Mouse (Mus musculus): ENCODE data around the gene Fam217b. TPM values are rescaled to one million over a fixed set of nuclear protein-coding genes. Genes with fewer than 3 reads are reported as not detected.
A peak's percentile ranks its signal among the peaks of the same experiment; 100 is the strongest.

The Fam217b gene
- polyA plus RNA-seq, 1 experiment from 2014 or later, result 6.2 TPM

DNA sequence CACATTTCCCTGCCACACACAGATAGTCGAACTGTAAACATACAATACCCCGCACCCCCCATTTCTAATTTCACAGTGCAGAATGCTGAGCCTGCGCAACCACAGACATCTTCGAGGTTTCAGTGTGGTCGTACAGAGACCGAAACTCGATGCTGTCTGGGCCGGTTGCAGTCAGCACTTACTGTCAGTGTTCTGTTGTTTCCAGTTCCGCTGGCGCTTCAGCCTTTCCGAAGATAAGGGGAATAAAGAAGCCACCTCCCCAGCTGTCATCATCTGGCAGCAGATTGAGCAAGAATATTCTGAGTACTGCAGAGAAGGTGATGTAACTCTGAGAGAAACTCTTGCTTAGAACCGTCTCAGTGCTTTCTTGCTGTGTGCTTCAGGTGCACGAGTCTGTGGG lies 2.1 kb downstream of the Fam217b start:
- peaks cover 6% of the 10 kb centered on the region for H3K27me3 ChIP-seq (replicated peaks; ENCODE audit: control insufficient read depth, insufficient read depth, low read length)
- no peaks in the 10 kb centered on the region for H3K9me3 ChIP-seq (ENCODE audit: control insufficient read depth, low read length)
- no peak overlapping the region for H3K4me2 ChIP-seq (ENCODE audit: low read length)
- 81% methylated on average over 13 of the region's 13 CpGs for WGBS
- no peak overlapping the region for H3K4me3 ChIP-seq (replicated peaks; ENCODE audit: low read length)
- ATAC-seq, result no peak
- H3K36me3 ChIP-seq (ENCODE audit: control insufficient read depth, insufficient read depth), result no peaks in the 10 kb centered on the region
- no peak overlapping the region for H3K27ac ChIP-seq (ENCODE audit: low read length)
- peaks cover 16% of the 10 kb centered on the region for H3K4me1 ChIP-seq (replicated peaks; ENCODE audit: control insufficient read depth, insufficient read depth, low read length)
- no peak overlapping the region for H3K9ac ChIP-seq (replicated peaks; ENCODE audit: low read depth, low read length)

DNA sequence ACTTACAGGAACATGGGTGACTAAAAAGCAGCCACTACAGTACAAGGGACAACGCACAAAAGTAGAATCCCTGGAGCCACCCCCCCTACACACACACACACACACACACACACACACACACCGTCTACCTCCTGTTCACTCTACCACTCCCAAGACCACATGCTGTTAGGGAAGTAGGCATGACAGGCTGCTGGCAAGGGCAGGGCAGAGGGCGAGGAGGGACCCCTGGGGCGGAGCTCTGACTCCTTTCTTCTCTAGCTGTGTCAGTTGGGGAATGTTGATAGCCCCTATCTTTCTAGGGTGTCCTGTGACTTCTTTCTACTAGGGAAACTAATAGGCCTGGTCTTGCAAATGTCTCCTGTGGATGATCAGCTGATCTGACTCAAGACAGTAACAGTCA lies 2.6 kb downstream of the Fam217b start:
- H3K4me2 ChIP-seq (ENCODE audit: low read length), result no peak overlapping the region
- peaks cover 16% of the 10 kb centered on the region for H3K4me1 ChIP-seq (replicated peaks; ENCODE audit: control insufficient read depth, insufficient read depth, low read length)
- no peaks in the 10 kb centered on the region for H3K9me3 ChIP-seq (ENCODE audit: control insufficient read depth, low read length)
- H3K4me3 ChIP-seq (replicated peaks; ENCODE audit: low read length), result no peak overlapping the region
- H3K9ac ChIP-seq (replicated peaks; ENCODE audit: low read depth, low read length), result no peak overlapping the region
- 78% methylated on average over 4 of the region's 4 CpGs for WGBS
- H3K36me3 ChIP-seq (ENCODE audit: control insufficient read depth, insufficient read depth), result no peaks in the 10 kb centered on the region
- H3K27ac ChIP-seq (ENCODE audit: low read length), result no peak overlapping the region
- no peak for ATAC-seq
- H3K27me3 ChIP-seq (replicated peaks; ENCODE audit: control insufficient read depth, insufficient read depth, low read length), result peaks cover 6% of the 10 kb centered on the region

DNA sequence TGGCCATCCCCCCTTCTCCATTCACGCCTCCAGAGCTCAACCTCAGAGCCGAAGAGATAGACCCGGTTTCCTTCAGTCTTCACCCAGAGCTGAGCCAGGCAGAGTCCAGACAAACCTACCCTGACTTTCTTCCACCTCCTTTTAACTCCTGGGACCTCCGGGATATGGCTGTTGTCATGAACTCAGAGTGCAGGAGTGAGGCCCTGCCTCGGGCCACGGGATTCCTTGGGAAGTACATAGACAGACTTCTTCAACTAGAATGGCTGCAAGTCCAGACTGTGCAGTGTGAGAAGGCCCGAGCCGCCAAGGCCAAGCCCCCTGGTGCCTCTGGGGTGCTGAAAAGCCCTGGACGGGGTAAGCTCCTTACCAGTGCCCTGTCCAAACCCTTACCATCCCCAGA lies 6.3 kb downstream of the Fam217b start:
- Histone ChIP-seq H3K4me2 (ENCODE audit: low read length) (no peak overlapping the region), H3K9ac (replicated peaks; ENCODE audit: low read depth, low read length) (no peak overlapping the region), H3K4me3 (replicated peaks; ENCODE audit: low read length) (no peak overlapping the region), H3K9me3 (ENCODE audit: control insufficient read depth, low read length) (no peaks in the 10 kb centered on the region), H3K27me3 (replicated peaks; ENCODE audit: control insufficient read depth, insufficient read depth, low read length) (no peaks in the 10 kb centered on the region), H3K27ac (ENCODE audit: low read length) (no peak overlapping the region), H3K4me1 (replicated peaks; ENCODE audit: control insufficient read depth, insufficient read depth, low read length) (no peaks in the 10 kb centered on the region), H3K36me3 (ENCODE audit: control insufficient read depth, insufficient read depth) (no peaks in the 10 kb centered on the region)
- no peak for ATAC-seq
- WGBS, result 84% methylated on average over 9 of the region's 9 CpGs

DNA sequence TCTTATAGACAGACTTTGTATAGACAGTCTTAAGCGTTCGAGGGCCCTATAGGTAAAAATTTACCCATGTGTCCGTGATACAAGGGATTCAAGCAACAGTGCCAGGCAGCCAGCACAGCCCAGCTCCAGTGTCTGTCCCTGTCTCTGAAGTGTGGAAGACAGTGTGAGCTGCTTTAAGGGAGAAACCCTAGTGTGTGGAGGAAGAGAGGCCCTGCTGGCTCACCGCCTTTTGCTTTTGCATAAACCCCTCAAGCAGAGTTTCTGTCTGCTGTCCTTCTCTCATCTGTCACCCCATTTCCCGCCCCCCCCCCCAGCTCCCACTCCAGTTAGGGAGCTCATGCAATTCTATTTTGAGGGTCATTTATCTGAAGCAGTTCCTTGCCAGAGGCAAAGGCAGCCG lies 7.3 kb downstream of the Fam217b start:
- WGBS, result 57% methylated on average over 6 of the region's 6 CpGs
- no peak overlapping the region for H3K4me2 ChIP-seq (ENCODE audit: low read length)
- no peaks in the 10 kb centered on the region for H3K27me3 ChIP-seq (replicated peaks; ENCODE audit: control insufficient read depth, insufficient read depth, low read length)
- peak; percentile 22; the same call in 1 of the 2 replicates for ATAC-seq
- H3K36me3 ChIP-seq (ENCODE audit: control insufficient read depth, insufficient read depth), result no peaks in the 10 kb centered on the region
- H3K4me3 ChIP-seq (replicated peaks; ENCODE audit: low read length), result no peak overlapping the region
- H3K4me1 ChIP-seq (replicated peaks; ENCODE audit: control insufficient read depth, insufficient read depth, low read length), result no peaks in the 10 kb centered on the region; the same call in 1 of the 2 replicates
- no peak overlapping the region for H3K9ac ChIP-seq (replicated peaks; ENCODE audit: low read depth, low read length)
- no peak overlapping the region for H3K27ac ChIP-seq (ENCODE audit: low read length)
- H3K9me3 ChIP-seq (ENCODE audit: control insufficient read depth, low read length), result no peaks in the 10 kb centered on the region

DNA sequence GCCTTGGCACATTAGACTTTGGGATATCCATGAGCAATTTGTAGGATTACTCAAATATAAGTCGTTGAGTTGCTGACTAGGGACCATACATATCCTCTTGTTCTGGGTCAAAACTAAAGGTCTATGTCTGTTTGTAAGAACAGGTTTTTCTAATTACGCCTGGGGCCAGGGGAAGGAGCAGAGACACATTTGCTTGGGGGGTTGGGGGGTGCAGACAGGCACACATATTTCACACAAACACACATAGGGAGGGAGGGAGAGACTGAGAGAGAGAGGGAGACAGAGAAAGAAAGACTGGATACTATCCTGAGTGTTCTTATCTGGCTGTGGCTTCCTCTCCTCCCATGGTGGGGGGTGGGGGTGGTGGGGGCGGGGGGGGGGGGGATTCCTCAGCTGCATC lies 7.9 kb downstream of the Fam217b start:
- Histone ChIP-seq H3K4me2 (ENCODE audit: low read length) (no peak overlapping the region), H3K4me3 (replicated peaks; ENCODE audit: low read length) (no peak overlapping the region), H3K27me3 (replicated peaks; ENCODE audit: control insufficient read depth, insufficient read depth, low read length) (no peaks in the 10 kb centered on the region), H3K4me1 (replicated peaks; ENCODE audit: control insufficient read depth, insufficient read depth, low read length) (no peaks in the 10 kb centered on the region; the same call in 1 of the 2 replicates), H3K9me3 (ENCODE audit: control insufficient read depth, low read length) (no peaks in the 10 kb centered on the region), H3K36me3 (ENCODE audit: control insufficient read depth, insufficient read depth) (no peaks in the 10 kb centered on the region), H3K27ac (ENCODE audit: low read length) (no peak overlapping the region), H3K9ac (replicated peaks; ENCODE audit: low read depth, low read length) (no peak overlapping the region)
- ATAC-seq, result no peak
- WGBS, result 46% methylated on average over 3 of the region's 3 CpGs

DNA sequence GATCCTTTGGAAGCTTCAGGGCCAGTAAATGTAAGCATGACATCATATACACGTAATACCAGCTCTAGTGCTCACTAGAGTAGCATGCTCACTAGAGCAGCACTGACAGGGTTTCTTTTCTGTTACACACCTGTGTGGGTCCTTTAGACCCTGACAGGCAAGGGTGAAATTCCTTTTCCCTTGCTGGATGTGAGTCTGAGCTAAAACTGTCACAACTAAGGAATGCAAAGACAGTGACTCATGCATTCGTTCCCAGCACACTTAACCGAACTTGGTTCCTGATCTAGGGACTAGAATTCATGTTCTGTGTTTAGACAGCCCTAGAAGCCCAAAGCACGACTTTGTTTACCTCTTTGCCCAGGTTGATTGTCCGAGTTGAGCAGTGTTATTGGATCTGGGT lies 8.9 kb downstream of the Fam217b start:
- Histone ChIP-seq H3K27ac (ENCODE audit: low read length) (no peak overlapping the region), H3K27me3 (replicated peaks; ENCODE audit: control insufficient read depth, insufficient read depth, low read length) (no peaks in the 10 kb centered on the region), H3K4me1 (replicated peaks; ENCODE audit: control insufficient read depth, insufficient read depth, low read length) (no peaks in the 10 kb centered on the region; the same call in 1 of the 2 replicates), H3K9me3 (ENCODE audit: control insufficient read depth, low read length) (no peaks in the 10 kb centered on the region), H3K36me3 (ENCODE audit: control insufficient read depth, insufficient read depth) (no peaks in the 10 kb centered on the region), H3K4me2 (ENCODE audit: low read length) (no peak overlapping the region), H3K9ac (replicated peaks; ENCODE audit: low read depth, low read length) (no peak overlapping the region), H3K4me3 (replicated peaks; ENCODE audit: low read length) (no peak overlapping the region)
- WGBS, result 79% methylated on average over 5 of the region's 5 CpGs
- no peak for ATAC-seq

DNA sequence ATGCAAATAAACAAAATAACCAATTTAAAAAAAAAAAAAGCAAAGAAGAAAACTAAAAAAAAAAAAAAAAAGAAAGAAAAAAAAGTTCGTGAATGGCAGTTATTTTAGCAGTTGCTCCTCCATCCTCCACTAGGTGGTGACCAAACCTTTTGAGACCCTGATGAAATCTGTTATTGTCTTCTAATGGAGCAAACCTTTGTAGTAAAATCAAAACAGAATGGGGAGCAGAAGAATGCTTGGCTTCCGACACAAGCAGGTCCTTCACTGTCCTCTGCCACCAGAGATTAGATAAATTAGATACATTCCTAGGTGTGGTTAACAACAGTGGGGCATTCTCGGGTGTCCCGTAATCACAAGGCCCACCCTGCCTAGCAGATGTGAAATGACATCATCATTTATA lies 11.9 kb downstream of the Fam217b start:
- Histone ChIP-seq H3K36me3 (ENCODE audit: control insufficient read depth, insufficient read depth) (no peaks in the 10 kb centered on the region), H3K9ac (replicated peaks; ENCODE audit: low read depth, low read length) (no peak overlapping the region), H3K4me3 (replicated peaks; ENCODE audit: low read length) (no peak overlapping the region), H3K4me2 (ENCODE audit: low read length) (no peak overlapping the region), H3K27ac (ENCODE audit: low read length) (no peak overlapping the region), H3K27me3 (replicated peaks; ENCODE audit: control insufficient read depth, insufficient read depth, low read length) (no peaks in the 10 kb centered on the region), H3K9me3 (ENCODE audit: control insufficient read depth, low read length) (no peaks in the 10 kb centered on the region), H3K4me1 (replicated peaks; ENCODE audit: control insufficient read depth, insufficient read depth, low read length) (no peaks in the 10 kb centered on the region; the same call in 1 of the 2 replicates)
- WGBS, result 40% methylated on average over 4 of the region's 4 CpGs
- ATAC-seq, result no peak

DNA sequence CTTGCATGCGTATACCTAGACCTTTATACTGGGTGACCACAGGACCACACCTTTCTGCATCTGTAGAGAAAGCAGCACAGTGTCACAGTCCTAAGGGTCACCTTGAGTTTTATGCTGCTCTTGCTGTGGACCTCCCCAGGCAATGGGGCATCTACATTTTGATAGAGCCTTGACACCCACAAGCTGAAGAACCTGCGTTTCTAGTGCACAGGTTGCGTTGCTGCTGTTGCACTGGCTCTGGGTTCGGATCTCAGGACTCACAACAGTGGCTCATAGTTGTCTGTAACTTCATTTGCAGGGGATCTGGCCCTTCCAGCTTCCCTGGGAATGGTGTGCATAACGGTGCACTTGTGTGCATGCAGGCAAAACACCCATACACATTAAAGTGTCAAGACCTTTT lies 12.9 kb downstream of the Fam217b start:
- H3K27me3 ChIP-seq (replicated peaks; ENCODE audit: control insufficient read depth, insufficient read depth, low read length), result no peaks in the 10 kb centered on the region
- no peak overlapping the region for H3K9ac ChIP-seq (replicated peaks; ENCODE audit: low read depth, low read length)
- H3K4me3 ChIP-seq (replicated peaks; ENCODE audit: low read length), result no peak overlapping the region
- H3K36me3 ChIP-seq (ENCODE audit: control insufficient read depth, insufficient read depth), result no peaks in the 10 kb centered on the region
- ATAC-seq, result no peak
- H3K9me3 ChIP-seq (ENCODE audit: control insufficient read depth, low read length), result no peaks in the 10 kb centered on the region
- WGBS, result 88% methylated on average over 5 of the region's 5 CpGs
- no peaks in the 10 kb centered on the region; the same call in 1 of the 2 replicates for H3K4me1 ChIP-seq (replicated peaks; ENCODE audit: control insufficient read depth, insufficient read depth, low read length)
- no peak overlapping the region for H3K27ac ChIP-seq (ENCODE audit: low read length)
- H3K4me2 ChIP-seq (ENCODE audit: low read length), result no peak overlapping the region

DNA sequence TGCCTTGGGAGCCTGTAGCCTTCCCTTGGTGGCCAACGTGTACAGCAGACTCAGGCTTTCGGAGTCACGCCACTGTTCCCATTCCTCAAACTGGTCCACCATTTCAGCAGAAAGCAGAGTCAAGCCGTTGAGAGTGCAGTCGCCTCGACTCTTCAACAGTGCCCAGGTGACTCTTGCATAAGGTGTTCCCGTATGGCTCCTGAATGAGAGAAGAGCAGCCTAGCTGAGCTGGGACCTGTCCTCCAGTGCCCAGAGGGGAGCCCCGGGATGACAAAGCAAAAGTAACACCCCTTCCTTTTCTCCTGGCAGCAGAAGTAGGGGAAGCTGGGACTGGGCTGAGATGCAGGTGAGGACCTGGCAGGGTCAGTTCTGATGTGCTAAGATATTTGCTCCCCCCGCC lies 13.9 kb downstream of the Fam217b start:
- 82% methylated on average over 9 of the region's 9 CpGs for WGBS
- ATAC-seq, result no peak
- Histone ChIP-seq H3K4me2 (ENCODE audit: low read length) (no peak overlapping the region), H3K27me3 (replicated peaks; ENCODE audit: control insufficient read depth, insufficient read depth, low read length) (no peaks in the 10 kb centered on the region), H3K36me3 (ENCODE audit: control insufficient read depth, insufficient read depth) (no peaks in the 10 kb centered on the region), H3K9me3 (ENCODE audit: control insufficient read depth, low read length) (no peaks in the 10 kb centered on the region), H3K4me3 (replicated peaks; ENCODE audit: low read length) (no peak overlapping the region), H3K9ac (replicated peaks; ENCODE audit: low read depth, low read length) (no peak overlapping the region), H3K4me1 (replicated peaks; ENCODE audit: control insufficient read depth, insufficient read depth, low read length) (no peaks in the 10 kb centered on the region; the same call in 1 of the 2 replicates), H3K27ac (ENCODE audit: low read length) (no peak overlapping the region)

DNA sequence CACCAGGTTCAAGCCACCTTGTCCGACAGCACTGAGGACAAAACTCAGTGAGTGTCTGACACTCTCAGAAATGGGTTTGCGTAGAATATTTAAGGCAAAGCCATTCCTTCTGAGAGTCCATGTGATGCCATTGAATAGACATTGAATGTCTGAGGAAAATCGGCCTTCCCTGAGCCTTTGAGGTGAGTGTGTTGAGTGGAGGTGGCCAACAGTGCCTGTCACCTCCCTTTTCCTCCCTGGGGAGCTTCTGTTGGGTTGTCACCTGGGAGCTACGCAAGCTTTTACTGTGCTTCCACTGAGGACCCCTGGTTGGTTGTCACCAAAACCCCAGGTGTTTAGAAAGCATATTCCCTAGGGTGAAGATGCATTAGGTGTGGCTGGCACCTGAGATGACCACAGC lies 14.4 kb downstream of the Fam217b start:
- Histone ChIP-seq H3K36me3 (ENCODE audit: control insufficient read depth, insufficient read depth) (no peaks in the 10 kb centered on the region), H3K9ac (replicated peaks; ENCODE audit: low read depth, low read length) (no peak overlapping the region), H3K4me1 (replicated peaks; ENCODE audit: control insufficient read depth, insufficient read depth, low read length) (no peaks in the 10 kb centered on the region; the same call in 1 of the 2 replicates), H3K9me3 (ENCODE audit: control insufficient read depth, low read length) (no peaks in the 10 kb centered on the region), H3K27ac (ENCODE audit: low read length) (no peak overlapping the region), H3K4me2 (ENCODE audit: low read length) (no peak overlapping the region), H3K4me3 (replicated peaks; ENCODE audit: low read length) (no peak overlapping the region), H3K27me3 (replicated peaks; ENCODE audit: control insufficient read depth, insufficient read depth, low read length) (no peaks in the 10 kb centered on the region)
- WGBS, result 86% methylated on average over 4 of the region's 4 CpGs
- no peak for ATAC-seq
